Mouse (Mus musculus): ENCODE measurements around the gene Cacnb1.

GRCm38 (mm10) chr11:97987551-97988526 is 35.0 kb downstream of the Cacnb1 start:
- TF ChIP-seq POLR2A (IDR thresholded peaks at IDR 0.05; ENCODE audit: borderline replicate concordance, extremely low read depth, low read depth, low read length) (peak; percentile 77; the same call in 1 of the 2 replicates), CTCF (IDR thresholded peaks at IDR 0.05; ENCODE audit: insufficient read depth, low read length) (peak; percentile 76)

All from lung, adult 2 months (tissue).